Mouse (Mus musculus): Measurements from ENCODE around the gene Adprhl1. TPM values are rescaled to one million over a fixed set of nuclear protein-coding genes. Genes with fewer than 3 reads are reported as not detected.

Adprhl1 gene
- polyA plus RNA-seq, 1 experiment = 2.2 TPM

DNA sequence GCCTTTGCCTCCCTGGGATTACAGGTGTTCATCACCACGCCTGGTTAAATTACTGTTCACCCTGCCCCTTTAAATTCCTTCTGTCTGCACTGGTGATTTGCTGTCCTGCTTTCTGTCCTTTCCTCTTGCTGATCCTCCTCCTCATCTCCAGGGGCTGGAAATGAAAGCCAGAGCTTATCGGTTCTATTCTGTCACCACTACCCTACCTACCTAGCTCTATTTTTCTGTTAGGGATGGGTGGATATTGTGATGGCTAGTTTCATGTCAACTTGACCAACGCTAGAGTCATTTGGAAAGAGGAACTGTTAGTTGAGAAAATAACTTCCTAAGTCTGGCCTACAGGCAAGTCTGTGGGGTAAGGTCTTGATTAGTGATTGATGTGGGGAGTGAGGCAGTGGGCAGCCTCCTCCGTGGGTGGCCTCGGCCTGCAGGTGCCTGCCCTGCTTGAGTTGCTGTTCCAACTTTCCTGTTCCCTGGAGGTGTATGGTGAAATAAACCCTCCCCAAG is 23.0 kb upstream of the Adprhl1 start:
- DNase-seq = no peak
- TF ChIP-seq CTCF (IDR thresholded peaks at IDR 0.05; ENCODE audit: insufficient read depth, low read length) = no peak
- TF ChIP-seq POLR2A (IDR thresholded peaks at IDR 0.05; ENCODE audit: borderline replicate concordance, extremely low read depth, low read depth, low read length) = no peak
- H3K4me1 ChIP-seq (ENCODE audit: control insufficient read depth, insufficient read depth, low read length) = no peaks in the 10 kb centered on the region
- H3K4me3 ChIP-seq (replicated peaks; ENCODE audit: extremely low read depth, low read depth, low read length) = no peak overlapping the region
- WGBS = 71% methylated on average over 5 of the region's 5 CpGs

- no peak for TF ChIP-seq CTCF (IDR thresholded peaks at IDR 0.05; ENCODE audit: insufficient read depth, low read length)
- TF ChIP-seq POLR2A (IDR thresholded peaks at IDR 0.05; ENCODE audit: borderline replicate concordance, extremely low read depth, low read depth, low read length) = no peak
- DNase-seq = no peak
- 79% methylated on average over 5 of the region's 5 CpGs for WGBS
- Histone ChIP-seq H3K4me1 (ENCODE audit: control insufficient read depth, insufficient read depth, low read length) (no peaks in the 10 kb centered on the region), H3K4me3 (replicated peaks; ENCODE audit: extremely low read depth, low read depth, low read length) (no peak overlapping the region)
Observed at GRCm38 (mm10) chr8:13272834-13273233, 18.9 kb upstream of the Adprhl1 start.

- H3K4me1 ChIP-seq (ENCODE audit: control insufficient read depth, insufficient read depth, low read length) = no peaks in the 10 kb centered on the region
- H3K4me3 ChIP-seq (replicated peaks; ENCODE audit: extremely low read depth, low read depth, low read length) = no peak overlapping the region
- TF ChIP-seq POLR2A (IDR thresholded peaks at IDR 0.05; ENCODE audit: borderline replicate concordance, extremely low read depth, low read depth, low read length) (no peak), CTCF (IDR thresholded peaks at IDR 0.05; ENCODE audit: insufficient read depth, low read length) (no peak)
- WGBS = 61% methylated on average over 2 of the region's 2 CpGs
- no peak for DNase-seq
Observed at GRCm38 (mm10) chr8:13267566-13267965, 13.6 kb upstream of the Adprhl1 start.

DNA sequence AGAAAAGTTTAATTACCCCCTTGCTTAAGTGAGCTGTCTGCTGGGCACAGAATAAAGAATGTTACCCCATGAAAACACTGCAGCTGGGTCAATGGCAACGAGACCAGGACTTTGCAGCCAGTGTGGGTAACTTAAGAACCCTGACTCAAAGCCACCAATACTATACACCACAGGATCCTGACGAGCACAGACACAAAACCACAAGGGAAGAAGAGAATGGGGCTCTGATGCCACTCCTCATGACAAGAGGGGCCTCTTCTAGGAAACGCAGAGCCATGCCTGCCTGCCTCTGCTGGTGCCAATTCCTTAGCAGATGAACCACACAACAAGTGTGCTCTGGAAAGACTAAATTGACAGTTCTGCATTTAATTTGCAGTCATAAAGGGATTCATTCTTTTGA is 9.4 kb upstream of the Adprhl1 start:
- no peak for DNase-seq
- no peak for TF ChIP-seq POLR2A (IDR thresholded peaks at IDR 0.05; ENCODE audit: borderline replicate concordance, extremely low read depth, low read depth, low read length)
- TF ChIP-seq CTCF (IDR thresholded peaks at IDR 0.05; ENCODE audit: insufficient read depth, low read length) = no peak
- no peak overlapping the region for H3K4me3 ChIP-seq (replicated peaks; ENCODE audit: extremely low read depth, low read depth, low read length)
- WGBS = 59% methylated on average over 3 of the region's 3 CpGs
- H3K4me1 ChIP-seq (ENCODE audit: control insufficient read depth, insufficient read depth, low read length) = no peaks in the 10 kb centered on the region

DNA sequence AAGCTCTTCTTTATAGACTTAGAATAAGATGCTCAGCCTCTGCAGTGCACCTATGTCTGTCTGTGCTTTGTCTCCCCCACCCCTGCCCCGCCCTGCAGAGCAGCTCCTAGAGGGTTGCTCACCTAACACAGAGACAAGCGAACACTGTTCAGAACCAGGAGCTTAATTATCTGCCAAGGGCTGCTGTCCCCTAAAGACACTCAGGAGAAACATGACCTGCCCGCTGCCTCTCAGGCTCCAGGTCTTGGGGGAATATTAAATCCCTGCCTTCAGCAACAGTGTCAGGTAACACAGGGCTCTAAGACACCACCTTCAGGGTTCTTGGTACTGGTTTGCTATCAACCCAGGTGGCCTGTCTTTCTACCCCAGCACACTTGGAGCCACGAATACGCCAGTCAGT is 549 bp downstream of the Adprhl1 start:
- WGBS = 68% methylated on average over 5 of the region's 5 CpGs
- TF ChIP-seq POLR2A (IDR thresholded peaks at IDR 0.05; ENCODE audit: borderline replicate concordance, extremely low read depth, low read depth, low read length) (no peak), CTCF (IDR thresholded peaks at IDR 0.05; ENCODE audit: insufficient read depth, low read length) (no peak)
- no peaks in the 10 kb centered on the region for H3K4me1 ChIP-seq (ENCODE audit: control insufficient read depth, insufficient read depth, low read length)
- H3K4me3 ChIP-seq (replicated peaks; ENCODE audit: extremely low read depth, low read depth, low read length) = no peak overlapping the region
- no peak for DNase-seq

DNA sequence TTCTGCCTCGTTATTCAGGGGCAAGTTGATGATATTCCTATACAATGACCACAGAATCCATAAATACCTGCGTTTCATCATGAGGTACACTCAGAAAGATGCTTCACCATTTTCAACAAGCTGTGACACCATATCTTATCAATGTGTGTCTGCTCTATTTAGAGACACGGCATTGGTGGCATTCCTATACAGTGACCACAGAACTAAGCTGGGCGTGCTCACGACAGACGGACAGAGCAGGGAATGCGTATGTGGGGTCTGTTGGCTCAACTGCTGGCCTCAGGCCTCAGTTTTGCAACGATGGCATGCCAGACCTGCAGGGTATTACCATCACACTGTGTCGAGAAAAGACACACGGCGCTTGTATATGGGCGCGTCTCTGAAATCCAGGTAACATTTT is 1.1 kb downstream of the Adprhl1 start:
- DNase-seq = no peak
- WGBS = 81% methylated on average over 13 of the region's 13 CpGs
- no peaks in the 10 kb centered on the region for H3K4me1 ChIP-seq (ENCODE audit: control insufficient read depth, insufficient read depth, low read length)
- H3K4me3 ChIP-seq (replicated peaks; ENCODE audit: extremely low read depth, low read depth, low read length) = no peak overlapping the region
- no peak for TF ChIP-seq CTCF (IDR thresholded peaks at IDR 0.05; ENCODE audit: insufficient read depth, low read length)
- TF ChIP-seq POLR2A (IDR thresholded peaks at IDR 0.05; ENCODE audit: borderline replicate concordance, extremely low read depth, low read depth, low read length) = no peak

DNA sequence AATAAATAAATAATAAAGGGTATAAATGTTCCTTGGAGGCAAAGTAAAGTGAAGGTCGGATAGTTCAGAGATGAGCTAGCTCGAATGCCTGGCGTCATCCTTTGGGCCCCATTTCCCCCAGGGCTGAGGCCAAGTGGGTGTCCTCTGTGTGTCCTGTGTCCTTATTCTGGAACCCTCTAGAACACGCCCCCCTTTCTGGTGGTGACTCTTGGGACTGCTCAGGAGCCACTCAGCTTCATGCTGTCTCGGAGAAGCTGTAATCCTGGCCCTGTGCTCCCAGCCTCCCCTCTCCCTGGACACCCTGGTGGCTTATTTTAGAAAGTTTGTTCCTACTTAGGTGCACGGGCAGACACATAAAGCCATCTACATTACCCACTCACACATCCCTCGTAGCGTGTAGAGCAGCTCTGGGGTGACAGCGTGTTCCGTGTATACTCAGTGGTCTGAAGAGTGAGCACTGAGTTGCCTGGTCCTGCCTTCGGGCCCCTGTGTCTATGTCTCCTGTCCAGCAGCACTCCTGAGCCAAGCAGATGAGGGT is 9.6 kb downstream of the Adprhl1 start:
- whole genome bisulfite sequencing = 86% methylated on average over 11 of the region's 11 CpGs
- Histone ChIP-seq H3K4me3 (replicated peaks; ENCODE audit: extremely low read depth, low read depth, low read length) (no peak overlapping the region), H3K4me1 (ENCODE audit: control insufficient read depth, insufficient read depth, low read length) (no peaks in the 10 kb centered on the region)
- DNase-seq = no peak
- TF ChIP-seq CTCF (IDR thresholded peaks at IDR 0.05; ENCODE audit: insufficient read depth, low read length) (no peak), POLR2A (IDR thresholded peaks at IDR 0.05; ENCODE audit: borderline replicate concordance, extremely low read depth, low read depth, low read length) (no peak)

DNA sequence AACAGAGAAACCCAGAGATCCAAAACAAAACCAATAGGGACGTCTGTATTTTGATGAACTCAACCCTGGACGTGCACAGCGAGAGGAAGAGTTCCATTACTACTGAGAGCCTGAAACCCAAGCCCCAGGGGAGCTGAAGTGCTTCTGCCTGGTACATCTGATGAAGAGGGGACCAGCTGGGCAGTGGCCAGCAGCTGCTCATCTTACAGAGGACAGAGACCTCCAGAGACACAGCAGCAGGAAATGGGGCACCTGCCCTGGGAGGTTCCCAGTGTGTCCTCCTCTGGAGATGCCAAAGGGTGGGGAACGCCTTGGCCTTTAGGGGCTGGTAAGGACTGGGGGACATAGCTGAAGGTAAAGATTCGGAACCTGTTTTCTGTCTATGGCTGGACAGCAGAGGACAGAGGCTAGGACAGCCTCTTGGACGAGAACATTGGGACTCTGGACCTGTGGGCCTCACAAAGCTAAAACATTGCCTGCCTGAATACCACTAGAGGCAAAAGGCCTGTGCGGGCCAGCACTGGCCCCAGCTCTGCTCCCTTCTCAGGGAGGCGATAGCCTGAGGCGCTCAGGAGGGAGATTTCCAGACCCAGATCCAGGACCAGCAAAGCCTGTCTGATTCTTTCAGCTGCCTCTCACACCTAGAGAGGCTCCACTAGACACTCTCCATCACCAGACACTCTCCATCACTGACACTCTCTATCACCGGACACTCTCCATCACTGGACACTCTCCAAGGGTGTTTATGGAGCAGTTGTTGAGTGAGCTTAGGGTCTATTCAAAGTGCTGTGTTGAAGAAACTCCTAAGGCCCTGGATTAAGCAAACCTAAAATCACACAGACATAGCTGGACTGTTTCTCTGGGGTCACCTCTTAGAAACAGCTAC is 10.7 kb downstream of the Adprhl1 start:
- Histone ChIP-seq H3K4me3 (replicated peaks; ENCODE audit: extremely low read depth, low read depth, low read length) (no peak overlapping the region), H3K4me1 (ENCODE audit: control insufficient read depth, insufficient read depth, low read length) (no peaks in the 10 kb centered on the region)
- TF ChIP-seq CTCF (IDR thresholded peaks at IDR 0.05; ENCODE audit: insufficient read depth, low read length) (no peak), POLR2A (IDR thresholded peaks at IDR 0.05; ENCODE audit: borderline replicate concordance, extremely low read depth, low read depth, low read length) (no peak)
- 72% methylated on average over 10 of the region's 10 CpGs for WGBS
- DNase-seq = no peak

GRCm38 (mm10) chr8:13240691-13241090 is 13.3 kb downstream of the Adprhl1 start:
- Histone ChIP-seq H3K4me1 (ENCODE audit: control insufficient read depth, insufficient read depth, low read length) (no peaks in the 10 kb centered on the region), H3K4me3 (replicated peaks; ENCODE audit: extremely low read depth, low read depth, low read length) (no peak overlapping the region)
- TF ChIP-seq CTCF (IDR thresholded peaks at IDR 0.05; ENCODE audit: insufficient read depth, low read length) (no peak), POLR2A (IDR thresholded peaks at IDR 0.05; ENCODE audit: borderline replicate concordance, extremely low read depth, low read depth, low read length) (no peak)
- DNase-seq = peak; percentile 49
- WGBS = 42% methylated on average over 7 of the region's 7 CpGs

- TF ChIP-seq POLR2A (IDR thresholded peaks at IDR 0.05; ENCODE audit: borderline replicate concordance, extremely low read depth, low read depth, low read length) = no peak
- no peak for TF ChIP-seq CTCF (IDR thresholded peaks at IDR 0.05; ENCODE audit: insufficient read depth, low read length)
- WGBS = 78% methylated on average over 9 of the region's 9 CpGs
- no peak for DNase-seq
- H3K4me1 ChIP-seq (ENCODE audit: control insufficient read depth, insufficient read depth, low read length) = no peaks in the 10 kb centered on the region
- H3K4me3 ChIP-seq (replicated peaks; ENCODE audit: extremely low read depth, low read depth, low read length) = no peak overlapping the region
Observed at GRCm38 (mm10) chr8:13240055-13240454, 13.9 kb downstream of the Adprhl1 start.

All from lung, adult 2 months (tissue).